Mouse (Mus musculus) limb, embryonic 12.5 days (tissue): Measurements from ENCODE around the gene Adgrv1. TPM values are rescaled to one million over a fixed set of nuclear protein-coding genes. Genes with fewer than 3 reads are reported as not detected.
"Not testable (repeated sequence)": the region's sequence is repeated elsewhere in the genome, so short reads cannot be mapped to it uniquely, and the experiment has no call there.

Experiments
- ATAC-seq: fragments of 200-750 bp; cut with Nextera tagmentation; 2 replicates; pipeline ENCODE4 v1.8.0; 2017; ENCODE audit warnings: low read depth, moderate TSS enrichment; ENCODE audit not compliant: insufficient number of reproducible peaks, insufficient read depth, low FRiP score, low TSS enrichment
- H3K27ac ChIP-seq: fragments of 300-500 bp; sonication (generic); 2 replicates; pipeline ENCODE4 v1.5.1; 2016; ENCODE audit warnings: mild to moderate bottlenecking, moderate library complexity
- H3K27me3 ChIP-seq: fragments of 300-500 bp; sonication (generic); 2 replicates; pipeline ENCODE4 v1.6.1; 2016; ENCODE audit warnings: mild to moderate bottlenecking, moderate library complexity
- H3K36me3 ChIP-seq: fragments of 300-500 bp; sonication (generic); 2 replicates; pipeline ENCODE4 v1.6.1; 2016; ENCODE audit warnings: mild to moderate bottlenecking, moderate library complexity
- H3K4me1 ChIP-seq: fragments of 300-500 bp; sonication (generic); replicated peaks from 2 replicates; pipeline ENCODE4 v1.6.1; 2016
- H3K4me2 ChIP-seq: fragments of 300-500 bp; sonication (generic); 2 replicates; pipeline ENCODE4 v1.6.1; 2016; ENCODE audit warnings: mild to moderate bottlenecking, moderate library complexity
- H3K4me3 ChIP-seq: fragments of 300-500 bp; sonication (generic); replicated peaks from 2 replicates; pipeline ENCODE4 v1.5.1; 2016; ENCODE audit warnings: mild to moderate bottlenecking
- H3K9ac ChIP-seq: fragments of 300-500 bp; sonication (generic); replicated peaks from 2 replicates; pipeline ENCODE4 v1.6.1; 2016; ENCODE audit warnings: mild to moderate bottlenecking, moderate library complexity
- H3K9me3 ChIP-seq: fragments of 300-500 bp; sonication (generic); 2 replicates; pipeline ENCODE4 v1.6.1; 2016; ENCODE audit warnings: mild to moderate bottlenecking, moderate library complexity
- WGBS: fragments of 180-500 bp; shearing (Covaris S2); methylation state at CpG from one replicate; pipeline ENCODE4 v1.1.7; 2016; 5-methylcytosine and 5-hydroxymethylcytosine counted together
- polyA plus RNA-seq: library from polyadenylated mRNA; unstranded; fragments of >200 nt; fragmentation: Nextera tagmentation; extraction: Ambion mirVana; gene quantifications from 2 replicates; pipeline ENCODE4 v1.2.1, GENCODE M21; 2016

The Adgrv1 gene
- polyA plus RNA-seq: 0.97 and 1.0 TPM in 2 replicates

- no peak within 1 kb of the TSS for H3K27ac ChIP-seq
- WGBS: 2% methylated on average over 42 of the region's 42 CpGs
Observed at GRCm38 (mm10) chr13:81632720-81633415, at the start of gene Adgrv1. Gene Adgrv1, minus strand, starts transcription at chr13:81633154.

GRCm38 (mm10) chr13:81675333-81675732 lies 42.4 kb upstream of the Adgrv1 start:
- no peak overlapping the region for H3K27ac ChIP-seq
- no peaks in the 10 kb centered on the region for H3K9me3 ChIP-seq
- 80% methylated on average over 8 of the region's 8 CpGs for WGBS
- ATAC-seq: no peak
- no peaks in the 10 kb centered on the region for H3K27me3 ChIP-seq
- H3K4me3 ChIP-seq: no peak overlapping the region
- H3K4me2 ChIP-seq: no peak overlapping the region
- H3K36me3 ChIP-seq: peaks cover 40% of the 10 kb centered on the region; the same call in 1 of the 2 replicates
- H3K9ac ChIP-seq: no peak overlapping the region
- no peaks in the 10 kb centered on the region for H3K4me1 ChIP-seq

More at GRCm38 (mm10) chr13:81632720-81633415, at the start of gene Adgrv1:
- no peaks in the 10 kb centered on the region for H3K36me3 ChIP-seq
- peak within 1 kb of the TSS; percentile 34; the same call in 1 of the 2 replicates for H3K9ac ChIP-seq
- no peaks in the 10 kb centered on the region for H3K9me3 ChIP-seq
- peaks cover 5% of the 10 kb centered on the region; the same call in 1 of the 2 replicates for H3K4me1 ChIP-seq
- H3K27me3 ChIP-seq: peaks cover 25% of the 10 kb centered on the region
- peak within 1 kb of the TSS; percentile 80 for H3K4me2 ChIP-seq
- H3K4me3 ChIP-seq: peak within 1 kb of the TSS; percentile 50
- peak; percentile 94 for ATAC-seq

- Histone ChIP-seq H3K4me1 (no peaks in the 10 kb centered on the region), H3K36me3 (peaks cover 59% of the 10 kb centered on the region)
- 88% methylated on average over 5 of the region's 5 CpGs for WGBS
Observed at GRCm38 (mm10) chr13:81667713-81668112, 34.8 kb upstream of the Adgrv1 start.

GRCm38 (mm10) chr13:81664331-81664698 lies 31.4 kb upstream of the Adgrv1 start:
- WGBS: 92% methylated on average over 5 of the region's 5 CpGs
- Histone ChIP-seq H3K27ac (no peak overlapping the region), H3K27me3 (no peaks in the 10 kb centered on the region), H3K4me2 (no peak overlapping the region), H3K9me3 (no peaks in the 10 kb centered on the region), H3K36me3 (peaks cover 51% of the 10 kb centered on the region), H3K4me1 (no peaks in the 10 kb centered on the region), H3K4me3 (no peak overlapping the region), H3K9ac (no peak overlapping the region)
- ATAC-seq: no peak

More at GRCm38 (mm10) chr13:81667713-81668112, 34.8 kb upstream of the Adgrv1 start:
- Histone ChIP-seq H3K4me3 (no peak overlapping the region), H3K27me3 (no peaks in the 10 kb centered on the region), H3K27ac (no peak overlapping the region), H3K4me2 (no peak overlapping the region), H3K9ac (no peak overlapping the region), H3K9me3 (no peaks in the 10 kb centered on the region)
- ATAC-seq: no peak

- peaks cover 3% of the 10 kb centered on the region for H3K4me1 ChIP-seq
- ATAC-seq: no peak
- WGBS: 92% methylated on average over 12 of the region's 12 CpGs
- H3K27ac ChIP-seq: no peak overlapping the region
- H3K36me3 ChIP-seq: peaks cover 46% of the 10 kb centered on the region
- H3K27me3 ChIP-seq: no peaks in the 10 kb centered on the region
- no peak overlapping the region for H3K4me2 ChIP-seq
- H3K9ac ChIP-seq: no peak overlapping the region
- H3K9me3 ChIP-seq: no peaks in the 10 kb centered on the region
- no peak overlapping the region for H3K4me3 ChIP-seq
Observed at GRCm38 (mm10) chr13:81663566-81664330, 30.8 kb upstream of the Adgrv1 start.

- Histone ChIP-seq H3K27ac (peak overlapping the region; percentile 87), H3K36me3 (peaks cover 8% of the 10 kb centered on the region; the same call in 1 of the 2 replicates), H3K9me3 (no peaks in the 10 kb centered on the region), H3K4me2 (peak overlapping the region; percentile 69), H3K4me3 (peak overlapping the region; percentile 72), H3K4me1 (peaks cover 8% of the 10 kb centered on the region), H3K27me3 (no peaks in the 10 kb centered on the region), H3K9ac (peak overlapping the region; percentile 74)
- no peak; the same call in 1 of the 2 replicates for ATAC-seq
- 15% methylated on average over 21 of the region's 21 CpGs for WGBS
Observed at GRCm38 (mm10) chr13:81658053-81658752, 25.2 kb upstream of the Adgrv1 start.

GRCm38 (mm10) chr13:81657351-81658052 lies 24.5 kb upstream of the Adgrv1 start, which contains the start of gene Lysmd3:
Gene Lysmd3, plus strand, starts transcription at chr13:81657663.
- under 1% methylated on average over 73 of the region's 73 CpGs for WGBS
- peak within 1 kb of the TSS; percentile 74 for H3K9ac ChIP-seq
- H3K4me1 ChIP-seq: peaks cover 8% of the 10 kb centered on the region
- H3K9me3 ChIP-seq: no peaks in the 10 kb centered on the region
- ATAC-seq: peak; percentile 99
- H3K27ac ChIP-seq: peak within 1 kb of the TSS; percentile 87
- peak within 1 kb of the TSS; percentile 69 for H3K4me2 ChIP-seq
- peaks cover 8% of the 10 kb centered on the region; the same call in 1 of the 2 replicates for H3K36me3 ChIP-seq
- no peaks in the 10 kb centered on the region for H3K27me3 ChIP-seq
- H3K4me3 ChIP-seq: peak within 1 kb of the TSS; percentile 72

GRCm38 (mm10) chr13:81657008-81657350 lies 24.0 kb upstream of the Adgrv1 start:
- ATAC-seq: no peak
- H3K27ac ChIP-seq: peak overlapping the region; percentile 87
- peaks cover 8% of the 10 kb centered on the region for H3K4me1 ChIP-seq
- H3K4me3 ChIP-seq: peak overlapping the region; percentile 72
- 28% methylated on average over 5 of the region's 5 CpGs for WGBS
- H3K4me2 ChIP-seq: peak overlapping the region; percentile 69
- peaks cover 8% of the 10 kb centered on the region; the same call in 1 of the 2 replicates for H3K36me3 ChIP-seq
- H3K27me3 ChIP-seq: no peaks in the 10 kb centered on the region
- H3K9ac ChIP-seq: peak overlapping the region; percentile 74
- no peaks in the 10 kb centered on the region for H3K9me3 ChIP-seq

GRCm38 (mm10) chr13:81656091-81656850 lies 23.3 kb upstream of the Adgrv1 start:
- peaks cover 8% of the 10 kb centered on the region for H3K4me1 ChIP-seq
- no peak overlapping the region for H3K9ac ChIP-seq
- WGBS: 46% methylated on average over 14 of the region's 14 CpGs
- peak overlapping the region; percentile 69 for H3K4me2 ChIP-seq
- ATAC-seq: no peak
- H3K4me3 ChIP-seq: no peak overlapping the region
- no peak overlapping the region for H3K27ac ChIP-seq
- H3K9me3 ChIP-seq: no peaks in the 10 kb centered on the region
- H3K36me3 ChIP-seq: peaks cover 8% of the 10 kb centered on the region; the same call in 1 of the 2 replicates
- H3K27me3 ChIP-seq: no peaks in the 10 kb centered on the region

- H3K4me3 ChIP-seq, H3K4me2 ChIP-seq, ATAC-seq, H3K9ac ChIP-seq, H3K4me1 ChIP-seq, H3K9me3 ChIP-seq, H3K27me3 ChIP-seq, H3K36me3 ChIP-seq, H3K27ac ChIP-seq: not testable (repeated sequence)
- 83% methylated on average over 5 of the region's 6 CpGs for WGBS
Observed at GRCm38 (mm10) chr13:81650382-81650781, 17.4 kb upstream of the Adgrv1 start.
